Mouse (Mus musculus) spleen, adult 2 months (tissue): ENCODE measurements around the gene Prkrip1.

Source experiments
- CTCF ChIP-seq: fragments of 200-500 bp; IDR thresholded peaks from 2 replicates; pipeline ENCODE4 v1.5.1; 2011; ENCODE audit warnings: mild to moderate bottlenecking, inconsistent platforms; ENCODE audit not compliant: insufficient read depth, insufficient read length, insufficient replicate concordance; ENCODE audit errors: extremely low read depth
- POLR2A ChIP-seq: fragments of 200-500 bp; IDR thresholded peaks from 2 replicates; pipeline ENCODE4 v1.6.1; 2011; ENCODE audit warnings: low read depth, low read length, inconsistent platforms

DNA sequence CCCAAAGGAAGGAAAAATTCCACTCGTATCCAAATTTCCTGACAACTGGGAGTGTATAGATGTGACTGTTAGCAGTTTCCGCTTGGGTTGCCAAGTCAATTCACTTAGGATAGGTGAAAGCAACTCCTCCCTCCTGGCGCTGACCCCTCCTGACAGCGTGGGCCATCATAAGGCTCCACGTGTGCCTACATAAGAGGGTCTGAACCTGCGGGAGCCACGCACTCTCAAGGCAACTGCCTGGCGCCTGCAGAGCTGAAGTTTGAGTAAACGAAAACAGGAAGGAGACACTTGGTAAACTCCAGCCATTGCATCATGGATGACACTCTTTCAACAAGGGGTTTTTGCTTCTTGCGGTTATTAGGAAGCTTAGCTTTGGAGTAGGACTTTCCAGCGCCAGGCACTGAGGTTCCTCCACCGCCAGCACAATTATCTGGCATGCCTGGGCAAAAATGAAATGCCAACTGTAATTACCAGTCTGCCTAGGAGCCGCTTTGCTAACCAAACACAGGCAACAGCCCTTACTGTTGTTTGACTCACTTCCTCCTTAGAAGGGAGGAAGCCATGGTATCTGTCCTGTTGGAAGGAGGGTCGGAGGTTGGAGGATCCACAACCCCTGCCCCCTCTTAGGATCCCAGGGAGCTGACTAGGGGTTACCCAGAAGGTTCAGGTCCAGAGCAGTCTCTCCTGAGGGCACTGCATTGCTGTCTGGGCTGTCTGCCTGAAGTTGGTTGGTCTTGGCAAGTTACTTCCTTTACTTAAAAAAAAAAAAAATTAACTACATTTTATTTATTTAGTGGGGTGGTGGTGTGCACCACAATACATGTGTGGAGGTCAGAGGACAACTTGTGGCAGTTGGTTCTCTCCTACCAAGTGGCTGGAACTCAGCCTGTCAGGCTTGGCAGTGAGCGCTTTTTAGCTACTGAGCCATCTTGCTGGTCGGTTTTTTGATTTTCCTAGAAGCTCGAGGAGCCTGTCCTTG lies 27.1 kb downstream of the Prkrip1 start:
- no peak; the same call in 1 of the 2 replicates for TF ChIP-seq POLR2A
- no peak for TF ChIP-seq CTCF
